Mouse (Mus musculus): ENCODE data around the gene Wnk3. TPM values are rescaled to one million over a fixed set of nuclear protein-coding genes. Genes with fewer than 3 reads are reported as not detected.

The Wnk3 gene
- polyA plus RNA-seq, 1 experiment from 2014 or later: not detected

Other genes with a start within 250 kb of the Wnk3 start
- gene Gnl3l, start 180.8 kb upstream of the Wnk3 start, polyA plus RNA-seq (2018): 7.5 to 12.8 TPM (median 8.6 TPM) in 3 replicates
- gene Fgd1, start 151.9 kb upstream of the Wnk3 start, polyA plus RNA-seq (2018): 0.07 to 0.23 TPM in 2 of 3 replicates, not detected in the other
- 7.9 to 22.0 TPM (median 17.0 TPM) in 3 replicates for gene Tsr2, start 101.5 kb upstream of the Wnk3 start, polyA plus RNA-seq (2018)
- gene Fam120c, start 146.1 kb downstream of the Wnk3 start, polyA plus RNA-seq (2018): 1.0 to 2.9 TPM (median 1.3 TPM) in 3 replicates

All from macrophage (primary cell).